Mouse (Mus musculus): ENCODE measurements around the gene Fat2.
A peak's percentile ranks its signal among the peaks of the same experiment; 100 is the strongest.

The Fat2 gene

DNA sequence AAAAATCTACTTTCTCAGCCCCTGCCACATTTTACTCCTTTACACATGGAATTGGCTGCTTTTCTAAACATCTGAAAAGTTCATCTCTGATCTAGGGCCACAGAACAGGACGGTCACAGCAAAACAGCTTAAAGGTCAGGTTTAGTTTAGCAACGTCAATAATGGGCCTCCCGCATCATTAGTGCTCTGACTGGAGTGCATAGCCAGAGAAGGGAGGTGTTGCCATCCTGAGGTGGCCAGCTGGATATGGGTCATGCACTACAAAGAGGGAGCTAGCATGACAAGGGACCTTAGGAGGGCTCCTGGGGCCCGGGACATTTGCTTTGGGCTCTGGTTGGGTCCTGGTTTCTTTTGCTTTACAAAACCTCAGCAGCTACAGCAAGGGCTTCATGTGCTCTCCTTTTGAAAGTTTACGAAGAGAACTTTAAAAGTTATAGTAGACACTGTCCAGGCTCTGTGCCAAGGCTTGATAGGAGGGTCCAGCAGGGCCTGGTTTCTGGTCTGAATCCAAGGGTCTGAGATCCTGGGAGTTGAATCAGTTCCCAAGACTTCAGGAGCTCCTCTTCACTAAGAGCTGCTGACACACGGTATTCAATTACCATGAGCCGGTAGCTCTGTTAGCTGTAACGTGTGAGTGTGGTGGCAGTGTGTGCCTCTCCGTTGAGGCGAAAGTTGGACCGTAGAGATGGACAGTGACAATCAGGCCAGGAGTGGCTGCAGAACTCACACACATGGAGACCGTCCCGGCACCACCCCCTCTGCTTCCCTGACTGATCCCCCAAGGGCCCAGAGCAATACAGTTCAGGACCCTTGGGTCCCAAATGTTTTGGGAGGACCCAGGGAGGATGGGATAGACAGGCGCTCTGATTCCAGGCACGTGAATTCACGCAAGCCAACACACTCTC, 6.2 kb downstream of the Fat2 start:
- no peak for DNase-seq

DNA sequence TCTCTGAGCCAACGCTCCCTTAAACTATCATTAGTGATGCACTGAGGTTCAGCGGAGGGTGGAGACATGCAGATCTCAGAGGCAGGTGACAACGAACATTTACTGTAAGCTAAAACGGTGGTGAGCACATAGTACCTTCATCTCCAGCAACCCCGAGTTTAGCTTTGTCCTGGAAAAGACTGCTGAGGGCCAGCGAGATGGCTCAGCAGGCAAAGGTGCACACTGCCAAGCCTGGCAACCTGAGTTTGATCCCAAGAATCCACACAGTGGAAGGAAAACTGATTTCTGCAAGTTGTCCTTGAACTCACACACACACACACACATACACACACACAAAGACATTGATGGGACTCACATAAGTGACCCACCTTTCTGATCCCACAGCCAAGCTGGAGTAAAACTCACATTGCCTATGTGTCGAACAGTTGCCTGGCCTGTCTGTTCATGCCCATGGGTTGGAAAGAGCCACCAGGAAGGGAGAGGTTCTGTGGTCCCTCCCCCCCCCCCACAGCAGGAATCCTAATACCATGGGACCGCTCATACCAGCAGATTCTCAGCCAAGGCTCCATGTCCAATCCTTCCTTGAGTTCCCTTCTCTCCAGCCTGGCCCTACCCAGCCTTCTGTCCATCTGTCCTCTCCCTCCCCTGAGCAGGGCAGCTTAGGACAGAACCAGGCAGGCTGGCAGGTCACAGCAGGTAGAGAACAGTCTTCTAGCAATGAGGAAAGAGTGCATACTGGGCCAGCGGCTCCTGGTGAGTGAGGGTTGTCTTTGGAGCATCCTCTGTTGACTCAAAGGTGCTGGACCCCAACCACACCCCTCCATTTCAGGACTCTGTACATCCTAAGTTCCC, 8.6 kb downstream of the Fat2 start:
- DNase-seq: no peak

DNA sequence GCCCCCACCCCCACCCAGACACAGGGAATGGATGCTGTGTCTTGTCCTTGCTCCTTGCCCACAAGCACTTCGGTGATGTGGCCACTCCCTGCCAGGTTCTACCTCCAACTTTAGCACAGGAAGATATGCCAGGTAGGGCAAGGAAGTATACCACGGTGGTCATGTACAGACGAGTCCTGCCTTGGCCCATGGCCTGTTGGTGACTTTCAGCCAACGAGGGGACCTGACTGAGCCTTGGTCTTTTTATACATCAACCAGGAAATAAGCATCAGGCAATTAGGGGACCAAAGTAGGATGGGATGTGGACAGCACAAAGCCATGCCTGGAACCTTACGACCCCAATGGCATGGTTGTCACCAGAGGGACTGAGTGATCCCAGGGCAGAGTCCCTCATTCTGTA, 9.3 kb downstream of the Fat2 start:
- no peak for DNase-seq

DNA sequence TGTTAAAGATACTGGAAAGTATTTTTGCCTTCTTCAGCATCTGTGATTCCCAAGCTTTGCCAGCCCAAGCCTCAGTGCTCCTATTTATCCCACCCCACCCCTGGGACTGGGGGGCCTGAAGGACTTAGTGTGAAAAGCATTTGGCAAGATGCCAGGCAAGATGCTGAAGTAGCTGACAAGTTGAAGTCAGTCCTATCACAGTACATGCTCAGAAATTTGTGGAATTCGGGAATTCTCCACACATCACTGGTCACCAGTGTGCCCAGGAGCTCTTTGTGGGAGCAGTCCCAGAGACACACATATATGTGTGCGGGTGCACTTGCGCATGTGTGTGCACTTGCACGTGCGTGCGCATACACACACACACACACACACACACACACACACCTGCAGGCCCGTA, 10.2 kb downstream of the Fat2 start:
- no peak for DNase-seq

DNA sequence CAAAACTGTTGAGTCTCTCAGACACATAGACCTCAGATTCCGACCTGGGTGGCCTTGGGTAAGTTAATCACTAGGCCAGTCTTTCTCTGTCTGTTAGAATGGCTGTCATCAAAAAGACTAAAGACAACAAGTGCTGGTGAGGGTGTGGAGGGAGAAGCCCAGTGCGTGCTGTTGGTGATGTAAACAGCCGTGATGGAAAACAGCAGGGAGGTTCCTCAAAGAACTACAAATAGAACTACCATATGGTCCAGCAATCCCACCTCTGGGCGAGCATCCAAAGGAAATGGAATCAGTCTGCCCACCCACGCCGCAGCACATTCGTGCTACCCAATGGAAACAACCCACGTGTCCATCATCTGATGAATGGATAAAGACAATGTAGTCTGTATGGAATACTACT, 12.5 kb downstream of the Fat2 start:
- DNase-seq: no peak

DNA sequence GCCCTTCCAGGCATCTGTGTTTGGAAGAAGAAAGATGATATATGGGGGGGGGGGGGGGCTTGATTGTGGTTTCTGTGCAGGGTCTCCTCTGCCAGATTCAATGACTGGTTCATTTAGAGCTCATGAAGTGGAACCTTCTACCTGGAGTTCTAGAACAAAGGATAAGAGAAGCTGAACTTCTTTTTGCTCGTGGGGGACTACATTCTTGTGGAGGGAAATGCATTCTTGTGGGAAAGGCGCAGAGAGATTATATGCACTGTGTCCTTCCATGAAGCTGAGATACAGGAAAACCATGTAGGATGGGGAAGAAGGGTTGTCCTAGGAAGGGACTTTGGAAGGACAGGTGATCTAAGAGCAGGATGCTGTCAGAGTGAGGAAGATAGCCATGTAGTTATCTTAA, 15.4 kb downstream of the Fat2 start:
- DNase-seq: no peak

DNA sequence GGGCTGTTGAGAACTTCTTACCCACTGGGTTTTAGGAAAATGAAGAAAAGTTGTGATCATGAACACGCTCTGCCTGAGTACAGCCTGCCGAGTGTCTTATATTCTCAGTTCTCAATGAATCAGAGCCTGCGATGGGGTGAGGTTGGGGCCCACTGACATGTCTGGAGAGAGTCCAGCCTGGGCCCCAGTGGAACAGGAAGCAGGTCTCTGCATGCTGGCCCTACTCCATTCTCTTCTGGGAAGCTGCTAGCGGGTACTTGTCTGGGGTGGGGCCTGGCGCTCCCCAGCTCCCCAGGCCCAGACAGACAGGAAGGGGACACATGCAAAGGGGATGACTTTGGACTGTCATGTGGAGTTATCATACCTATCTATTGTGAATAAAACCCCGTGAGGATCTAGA, 20.4 kb downstream of the Fat2 start:
- no peak for DNase-seq

DNA sequence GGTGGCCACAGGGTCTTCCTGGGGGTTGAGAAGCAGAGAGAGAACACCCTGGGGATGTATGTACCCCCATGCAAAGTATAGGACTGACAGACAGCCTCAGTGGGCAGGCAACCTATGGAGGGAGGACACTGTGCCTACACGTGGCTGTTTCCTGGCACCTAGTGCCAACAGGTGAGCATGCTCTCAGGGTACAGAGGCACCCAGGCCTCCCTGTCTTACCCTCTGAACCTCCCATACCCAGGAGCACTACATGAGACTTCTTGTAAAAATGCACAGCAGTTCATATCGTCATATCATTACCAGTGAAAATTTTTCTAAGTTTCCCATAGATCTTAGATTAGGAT, 21.7 kb downstream of the Fat2 start:
- DNase-seq: no peak

DNA sequence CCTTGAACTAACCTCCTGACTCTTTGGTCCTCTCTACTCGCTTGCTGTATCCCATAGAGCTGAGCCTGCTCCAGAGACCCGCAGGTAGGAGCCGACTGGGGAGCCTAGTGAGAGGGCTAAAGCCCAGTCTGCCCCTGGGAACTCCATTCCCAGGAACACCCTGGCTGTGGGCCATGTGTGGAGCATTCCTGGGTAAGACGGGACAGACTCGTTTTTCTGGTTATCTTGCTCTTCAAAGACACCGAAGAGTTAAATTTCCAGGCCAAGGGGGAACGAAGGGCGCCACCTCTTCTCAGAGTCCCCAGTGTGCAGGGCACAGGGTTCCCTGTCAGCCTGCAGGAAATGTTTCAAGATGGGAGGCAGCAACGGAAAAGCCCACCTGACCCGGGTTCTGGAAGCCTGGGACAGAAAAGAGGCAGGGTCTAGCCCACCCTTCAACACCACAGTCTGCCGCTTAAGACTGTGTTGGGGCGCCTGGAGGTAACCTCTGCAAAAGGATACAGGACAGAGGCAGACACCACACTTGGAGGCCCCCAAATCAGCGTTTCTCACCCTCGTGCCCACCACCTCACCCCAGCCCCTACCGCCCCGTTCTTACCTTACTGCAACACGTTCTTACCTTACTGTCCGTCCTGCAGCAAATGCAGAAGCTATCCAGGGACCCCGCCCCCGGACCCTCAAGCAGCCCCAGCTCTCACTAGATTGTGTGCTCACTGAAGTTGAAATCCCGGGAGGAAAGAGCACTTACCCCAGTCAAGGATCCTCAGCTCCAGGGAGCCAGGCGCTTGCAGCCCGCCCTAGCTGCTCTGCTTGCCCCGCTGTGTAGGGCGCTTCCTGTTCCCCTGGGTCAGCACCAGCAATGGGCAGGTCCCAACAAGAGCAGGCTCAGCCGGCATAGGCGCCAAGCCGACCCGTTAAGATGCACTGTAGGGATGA, 22.3 kb downstream of the Fat2 start:
- DNase-seq: no peak

DNA sequence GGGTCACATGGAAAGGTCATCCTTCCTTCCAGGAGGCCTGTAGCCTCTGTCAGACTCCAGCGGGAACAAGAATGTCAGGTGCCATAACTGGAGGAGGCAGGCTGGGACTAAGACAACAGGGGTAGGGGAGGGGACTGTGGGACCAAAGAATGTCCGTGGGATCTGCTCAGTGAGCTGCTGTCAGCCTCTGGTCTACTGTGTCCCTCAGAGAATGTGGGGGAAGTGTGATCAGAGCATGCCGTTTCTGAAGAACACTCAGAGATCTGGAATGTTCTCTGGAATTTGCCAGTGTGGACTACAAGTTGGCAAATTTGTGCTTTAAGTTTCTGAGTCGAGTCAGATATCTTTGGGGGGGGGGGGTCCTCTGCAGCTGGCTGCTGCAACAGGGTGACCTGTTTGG, 34.0 kb downstream of the Fat2 start:
- no peak for DNase-seq

DNA sequence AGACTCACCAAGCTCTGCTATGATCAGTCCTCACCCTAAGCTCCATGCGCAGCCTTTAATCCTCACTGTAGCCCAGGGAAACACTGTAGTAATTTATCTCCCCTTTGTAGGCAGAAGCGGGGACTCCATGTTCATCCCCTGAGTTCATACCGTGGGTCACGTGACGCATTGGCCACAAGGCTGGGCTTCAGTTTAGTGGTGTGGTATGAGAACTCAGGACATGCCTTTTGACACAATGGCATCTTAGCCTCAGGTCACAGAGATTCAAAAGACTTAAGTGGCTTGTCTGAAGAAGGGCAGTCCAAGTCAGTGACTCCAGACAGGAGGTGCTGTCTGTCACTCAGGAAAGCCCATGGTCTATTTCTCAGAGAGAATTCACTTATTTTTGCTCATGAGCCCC, 43.2 kb downstream of the Fat2 start:
- DNase-seq: no peak

DNA sequence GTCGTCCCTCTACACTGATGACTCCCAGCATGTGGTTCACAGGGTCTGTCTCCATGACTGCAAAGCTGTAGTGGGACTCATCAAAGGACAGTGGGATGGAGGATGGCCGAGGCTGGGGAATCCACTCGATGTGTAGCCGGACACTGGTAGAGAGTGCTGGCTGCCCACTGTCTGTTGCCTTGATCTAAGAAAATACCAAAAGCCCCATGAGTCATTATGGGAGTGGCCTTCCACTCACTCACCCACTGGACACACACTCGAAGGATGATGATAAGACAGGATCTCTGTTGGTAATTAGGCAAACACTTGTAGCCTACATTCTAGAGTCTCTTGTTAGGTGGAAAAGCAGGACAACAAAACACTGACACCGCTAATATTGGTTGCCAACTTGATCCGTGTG, 44.5 kb downstream of the Fat2 start:
- DNase-seq: no peak

DNA sequence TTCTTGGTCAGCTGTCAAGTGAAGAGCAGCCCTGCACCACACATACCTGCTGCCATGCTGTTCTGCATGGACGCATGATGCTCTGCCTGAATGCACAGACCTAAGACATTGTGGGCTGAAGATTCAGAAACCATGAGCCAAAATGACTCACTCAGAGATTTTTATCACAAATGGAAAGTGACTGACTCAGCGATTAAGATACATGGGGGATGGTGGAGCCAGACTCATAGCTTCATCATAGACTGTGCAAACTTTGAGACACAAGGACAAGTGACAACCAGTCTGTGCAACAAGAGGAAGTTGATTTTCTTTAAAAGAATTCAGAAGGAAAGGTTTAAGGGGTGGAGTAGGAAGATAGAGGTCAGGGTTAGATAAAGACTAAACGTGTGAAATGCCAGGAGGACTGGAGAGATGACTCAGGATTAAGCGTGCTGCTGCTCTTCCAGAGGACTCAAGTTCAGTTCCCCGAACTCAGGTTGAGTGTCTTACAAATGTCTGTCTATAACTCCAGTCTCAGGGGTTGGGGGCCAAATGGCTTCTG, 46.4 kb downstream of the Fat2 start:
- DNase-seq: no peak

DNA sequence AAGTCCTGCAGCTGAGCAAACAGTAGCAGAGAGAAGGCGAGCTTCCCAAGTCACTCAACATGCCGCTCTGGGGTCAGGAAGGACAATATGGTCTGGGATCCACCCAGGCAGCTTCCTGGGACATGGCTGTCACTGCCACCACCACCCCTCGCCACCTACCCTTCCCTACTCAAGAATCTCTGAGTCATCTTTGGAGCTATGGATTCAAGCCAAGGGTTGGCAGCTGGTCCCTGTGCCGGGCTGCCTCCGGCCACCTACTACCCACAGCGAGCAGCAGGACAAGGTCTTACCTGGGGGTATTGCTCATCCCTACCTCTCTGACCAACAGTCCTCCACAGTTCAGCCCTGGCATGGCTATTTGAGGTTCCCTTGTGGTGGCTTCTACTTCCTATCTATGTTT, 61.6 kb downstream of the Fat2 start:
- DNase-seq: no peak

DNA sequence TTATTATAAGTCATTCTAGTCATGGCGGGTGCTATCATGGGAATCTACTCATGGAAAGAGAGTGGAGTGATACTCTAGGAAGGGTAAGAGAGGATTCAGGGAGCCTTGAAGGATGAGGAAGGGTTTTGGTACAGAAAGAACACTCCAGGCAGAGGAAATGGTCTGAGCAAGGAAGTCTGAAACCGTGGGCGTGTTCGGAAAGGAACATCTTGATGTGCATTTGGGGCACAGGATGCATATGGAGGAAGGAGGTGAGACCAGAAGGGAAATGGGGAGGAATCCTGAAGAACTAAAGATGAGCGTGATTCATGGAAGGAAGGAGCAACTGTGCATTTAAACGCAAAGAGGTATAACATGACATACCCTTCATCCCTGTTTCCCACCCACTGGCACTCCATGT, 67.8 kb downstream of the Fat2 start:
- no peak for DNase-seq

DNA sequence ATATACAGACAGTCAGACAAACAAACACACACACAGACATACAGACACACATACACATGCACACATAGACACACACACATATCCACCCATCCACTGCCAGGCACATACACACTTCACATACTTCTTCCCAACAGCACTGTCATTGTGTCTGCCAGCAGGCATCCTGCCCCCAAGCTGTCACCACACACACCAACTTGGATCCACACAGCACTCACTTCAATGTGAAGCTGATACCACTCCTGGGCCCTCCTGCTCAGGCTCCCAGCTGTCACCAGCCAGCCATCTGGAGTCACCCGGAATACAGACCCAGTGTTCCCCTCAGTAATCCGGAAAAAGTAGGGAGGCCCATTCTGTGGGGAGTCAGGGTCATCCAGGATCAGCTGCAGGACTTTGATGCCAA, 70.7 kb downstream of the Fat2 start:
- DNase-seq: no peak

DNA sequence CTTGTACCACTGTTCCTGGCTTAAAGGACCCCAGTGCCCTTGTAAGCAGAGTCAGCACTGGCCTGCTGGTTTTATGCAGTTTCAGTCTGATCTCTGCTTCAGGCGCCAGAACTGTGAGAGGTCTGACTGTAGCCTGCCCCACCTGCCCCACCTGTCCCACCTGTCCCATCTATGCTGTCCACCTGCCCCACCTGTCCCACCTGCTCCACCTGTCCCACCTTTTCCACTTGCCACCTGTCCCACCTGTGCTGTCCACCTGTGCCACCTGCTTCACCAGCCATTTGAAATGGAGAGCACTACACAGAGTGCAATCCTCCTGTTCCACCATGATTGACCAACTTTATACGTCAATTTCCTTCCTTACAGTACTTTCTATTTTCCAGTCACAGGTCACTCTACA, 72.0 kb downstream of the Fat2 start:
- DNase-seq: no peak

DNA sequence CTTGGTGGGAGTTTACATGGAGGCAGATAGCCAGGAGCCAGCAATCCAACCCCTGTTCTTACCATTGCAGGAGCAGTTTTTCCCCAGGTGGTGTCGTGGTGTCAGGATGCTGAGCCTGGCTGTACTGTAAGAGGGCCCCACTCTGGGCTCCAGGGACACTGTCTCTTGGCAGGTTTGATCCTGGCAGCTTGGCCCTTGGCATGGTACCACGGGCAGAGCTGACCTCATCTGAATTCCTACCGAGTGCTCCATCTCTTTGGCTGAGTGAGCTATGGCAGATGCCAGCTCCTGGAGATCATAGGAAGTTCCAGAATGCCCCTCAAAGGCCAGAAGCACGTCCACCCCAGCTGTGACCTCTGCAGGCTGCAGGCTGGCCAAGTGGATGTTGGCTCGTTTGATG, 74.4 kb downstream of the Fat2 start:
- DNase-seq: no peak

DNA sequence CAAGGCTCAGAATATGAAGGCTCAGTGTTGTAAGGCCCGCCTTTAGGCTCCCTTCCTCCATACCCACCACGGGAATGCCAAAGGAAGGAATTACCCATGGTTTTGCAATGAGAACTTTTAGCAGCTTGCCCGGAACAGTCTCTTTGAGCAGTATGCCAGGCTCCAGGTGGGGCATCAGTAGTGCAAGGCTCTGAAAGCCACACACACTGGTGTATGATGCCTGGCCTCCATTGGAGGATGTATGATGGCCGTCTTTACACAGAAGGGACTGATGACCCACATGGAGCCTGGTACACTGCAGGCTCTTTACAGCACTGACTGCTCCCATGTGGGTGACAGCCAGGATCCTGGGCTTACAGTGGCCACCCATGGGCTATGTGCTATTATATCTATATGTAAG, 75.3 kb downstream of the Fat2 start:
- DNase-seq: no peak

DNA sequence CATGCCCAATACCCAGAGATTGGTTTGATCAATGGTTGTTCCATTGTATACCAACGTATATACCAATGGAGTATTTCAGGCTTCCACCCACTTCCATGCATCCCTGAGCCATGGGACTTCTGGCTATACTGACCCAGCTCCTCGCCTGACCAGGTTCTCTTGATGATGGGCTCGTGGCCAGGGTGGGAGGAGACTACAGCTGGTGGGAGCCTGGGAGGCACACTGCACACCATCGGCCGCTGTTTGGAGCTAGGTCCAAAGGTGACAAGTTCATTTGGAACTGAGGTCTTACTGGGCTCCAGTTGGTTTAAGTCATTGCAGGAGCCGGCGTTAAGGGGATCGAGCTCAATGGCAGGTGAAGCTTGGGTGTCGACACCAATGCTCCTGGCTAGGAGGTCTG, 83.0 kb downstream of the Fat2 start:
- DNase-seq: no peak

DNA sequence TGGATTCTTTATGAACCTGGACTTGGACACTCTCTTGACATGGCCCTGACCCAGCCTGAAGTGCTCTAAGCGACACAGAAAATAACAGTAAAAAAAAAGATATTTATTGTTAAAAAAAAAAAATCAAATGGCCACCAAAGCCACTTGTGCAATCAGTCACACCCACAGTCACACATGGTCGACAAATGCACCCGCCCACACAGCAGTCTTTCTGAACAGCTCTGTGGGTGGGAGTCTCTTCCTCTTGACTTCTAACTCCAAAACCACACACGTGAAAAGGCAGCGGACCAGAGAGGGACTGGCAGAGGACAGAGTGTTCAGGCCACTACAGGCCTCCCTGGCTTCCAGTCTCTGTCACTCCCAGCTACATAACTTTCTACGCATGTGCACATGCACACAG, 85.8 kb downstream of the Fat2 start:
- DNase-seq: peak; percentile 7 to 11

DNA sequence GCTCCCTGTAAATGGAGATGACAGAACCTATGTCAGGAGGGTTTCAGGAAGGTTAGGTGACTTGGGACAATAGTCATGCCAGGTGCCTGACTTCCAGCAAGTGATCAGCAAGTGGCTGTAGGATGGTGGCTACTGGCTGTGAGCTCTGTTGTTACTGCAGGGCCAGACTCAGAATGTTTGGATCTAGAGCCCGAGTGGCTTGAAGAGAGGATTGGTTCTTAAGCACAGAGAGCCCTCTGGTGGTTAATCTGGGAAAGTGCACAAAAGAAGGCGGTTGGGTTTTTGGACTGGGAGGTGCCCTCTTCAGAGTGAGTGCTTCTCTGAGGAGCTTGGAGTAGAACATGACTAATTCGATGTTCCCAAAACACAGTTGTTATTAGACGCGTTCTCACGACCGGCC, 95.8 kb downstream of the Fat2 start:
- DNase-seq: peak; percentile 72

DNA sequence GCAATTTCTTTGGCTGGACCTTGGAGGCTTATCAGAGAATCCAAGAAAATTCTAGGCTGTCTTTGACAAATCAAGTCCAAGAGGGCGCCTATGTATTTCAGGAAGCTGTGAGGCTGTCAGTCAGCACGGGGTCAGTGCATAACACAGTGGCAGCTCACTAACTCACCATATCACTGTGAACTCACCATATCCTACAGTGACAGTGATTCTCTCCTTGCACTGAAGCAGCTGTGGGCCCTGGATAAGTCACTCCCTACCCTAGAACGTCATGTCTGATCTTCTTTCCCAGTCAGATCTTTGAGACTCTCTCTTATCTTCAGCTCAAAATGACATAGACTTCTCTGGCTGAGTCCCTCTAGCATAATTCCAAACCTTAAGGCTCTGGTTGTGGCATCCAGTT, 96.9 kb downstream of the Fat2 start:
- DNase-seq: no peak

All from B cell, adult 2 months (primary cell).